Mouse (Mus musculus) MEL (cell line): Measurements from ENCODE around the gene Shb. TPM values are rescaled to one million over a fixed set of nuclear protein-coding genes. Genes with fewer than 3 reads are reported as not detected.

Experiments
- DNase-seq: peaks from one replicate; pipeline ENCODE4 v3.0.0; 2011; ENCODE audit warnings: low read depth, low spot score
- H3K27ac ChIP-seq: 2 replicates; pipeline ENCODE4 v1.5.1; 2012; ENCODE audit warnings: low read depth, mild to moderate bottlenecking, control low read depth, low read length, moderate library complexity; ENCODE audit not compliant: control insufficient read depth
- H3K27me3 ChIP-seq, 2 experiments: fragments of 150-350 bp in 1 of 2; sonication (generic) in 1 of 2; 2 replicates each; pipeline ENCODE4 v1.6.1; 2012; ENCODE audit warnings: low read length in 2 of 2, mild to moderate bottlenecking in 2 of 2, improper control_type of control experiment in 1 of 2, moderate library complexity in 1 of 2; ENCODE audit not compliant: insufficient read depth in 2 of 2, control insufficient read depth in 1 of 2
- H3K36me3 ChIP-seq, 2 experiments: 2 replicates each; pipeline ENCODE4 v1.6.1; 2012 to 2014; ENCODE audit warnings: low read length in 2 of 2, improper control_type of control experiment in 1 of 2, inconsistent platforms in 1 of 2, mild to moderate bottlenecking in 1 of 2; ENCODE audit not compliant: insufficient read depth in 2 of 2, control insufficient read depth in 1 of 2
- H3K4me1 ChIP-seq, 2 experiments: fragments of 150-350 bp in 1 of 2; sonication (generic) in 1 of 2; 2 replicates each; pipeline ENCODE4 v1.6.1; 2012; ENCODE audit warnings: low read length in 2 of 2, improper control_type of control experiment in 1 of 2, mild to moderate bottlenecking in 1 of 2; ENCODE audit not compliant: insufficient read depth in 2 of 2, control insufficient read depth in 1 of 2
- H3K4me3 ChIP-seq, 2 experiments: fragments of 150-350 bp in 1 of 2; sonication (generic) in 1 of 2; 2 replicates each; pipeline ENCODE4 v1.5.1; 2012; ENCODE audit warnings: low read depth in 2 of 2, low read length in 2 of 2, mild to moderate bottlenecking in 2 of 2, moderate library complexity in 2 of 2, control low read depth in 1 of 2, improper control_type of control experiment in 1 of 2; ENCODE audit not compliant: control insufficient read depth in 1 of 2, insufficient read depth in 1 of 2
- H3K79me2 ChIP-seq: 2 replicates; pipeline ENCODE4 v1.6.1; 2012; ENCODE audit warnings: mild to moderate bottlenecking, low read length, moderate library complexity; ENCODE audit not compliant: control insufficient read depth, poor library complexity, insufficient read depth
- H3K9ac ChIP-seq: 2 replicates; pipeline ENCODE4 v1.6.1; 2012; ENCODE audit warnings: low read depth, mild to moderate bottlenecking, control low read depth, low read length, moderate library complexity; ENCODE audit not compliant: control insufficient read depth, poor library complexity, severe bottlenecking
- H3K9me3 ChIP-seq: fragments of 150-350 bp; sonication (generic); replicated peaks from 2 replicates; pipeline ENCODE4 v1.6.1; 2012; ENCODE audit warnings: mild to moderate bottlenecking, low read length, improper control_type of control experiment, moderate library complexity; ENCODE audit not compliant: insufficient read depth
- CHD1 ChIP-seq: IDR thresholded peaks from 2 replicates; pipeline ENCODE4 v1.6.1; 2012; ENCODE audit warnings: low read depth, mild to moderate bottlenecking, inconsistent platforms, low read length, improper control_type of control experiment
- CHD2 ChIP-seq: IDR thresholded peaks from 2 replicates; pipeline ENCODE4 v1.6.1; 2011; ENCODE audit warnings: low read length, improper control_type of control experiment
- CTCF ChIP-seq, 3 experiments: IDR thresholded peaks in 2 of 3; conservative IDR thresholded peaks in 1 of 3; 2 replicates each; pipeline ENCODE4 v1.5.1; 2011 to 2012; ENCODE audit warnings: low read length in 3 of 3, low read depth in 2 of 3, mild to moderate bottlenecking in 2 of 3, improper control_type of control experiment in 1 of 3, inconsistent platforms in 1 of 3, mixed read lengths in 1 of 3, moderate library complexity in 1 of 3; ENCODE audit not compliant: control insufficient read depth in 1 of 3, insufficient read depth in 1 of 3, poor library complexity in 1 of 3, severe bottlenecking in 1 of 3
- E2F4 ChIP-seq: IDR thresholded peaks from 2 replicates; pipeline ENCODE4 v1.6.1; 2011; ENCODE audit warnings: low read depth, low read length, improper control_type of control experiment, borderline replicate concordance
- ELF1 ChIP-seq: IDR thresholded peaks from 2 replicates; pipeline ENCODE4 v1.6.1; 2014; ENCODE audit warnings: low read depth, mild to moderate bottlenecking, inconsistent platforms, low read length, improper control_type of control experiment, moderate library complexity
- ETS1 ChIP-seq: IDR thresholded peaks from 2 replicates; pipeline ENCODE4 v1.6.1; 2012; ENCODE audit warnings: low read depth, mild to moderate bottlenecking, inconsistent platforms, low read length, improper control_type of control experiment, moderate library complexity
- GABPA ChIP-seq: IDR thresholded peaks from 2 replicates; pipeline ENCODE4 v1.6.1; 2012; ENCODE audit warnings: low read depth, mild to moderate bottlenecking, inconsistent platforms, low read length, improper control_type of control experiment, moderate library complexity
- GATA1 ChIP-seq: IDR thresholded peaks from 2 replicates; pipeline ENCODE4 v1.6.1; 2011; ENCODE audit warnings: low read depth, low read length, improper control_type of control experiment
- KAT2A ChIP-seq: conservative IDR thresholded peaks from 2 replicates; pipeline ENCODE4 v1.6.1; 2012; ENCODE audit warnings: low read depth, low read length, improper control_type of control experiment, inconsistent platforms
- MAFK ChIP-seq: IDR thresholded peaks from 2 replicates; pipeline ENCODE4 v1.6.1; 2011; ENCODE audit warnings: low read depth, mild to moderate bottlenecking, low read length, improper control_type of control experiment, borderline replicate concordance
- MAZ ChIP-seq: IDR thresholded peaks from 2 replicates; pipeline ENCODE4 v1.6.1; 2012; ENCODE audit warnings: low read depth, mild to moderate bottlenecking, inconsistent platforms, low read length, improper control_type of control experiment
- MXI1 ChIP-seq: IDR thresholded peaks from 2 replicates; pipeline ENCODE4 v1.6.1; 2011; ENCODE audit warnings: mild to moderate bottlenecking, low read depth, low read length, improper control_type of control experiment
- NELFE ChIP-seq: IDR thresholded peaks from 2 replicates; pipeline ENCODE4 v1.6.1; 2011; ENCODE audit warnings: low read depth, low read length, improper control_type of control experiment
- POLR2A ChIP-seq, 2 experiments: IDR thresholded peaks; 2 replicates each; pipeline ENCODE4 v1.6.1; 2011 to 2012; ENCODE audit warnings: low read length in 2 of 2, mild to moderate bottlenecking in 2 of 2, control low read depth in 1 of 2, improper control_type of control experiment in 1 of 2, low read depth in 1 of 2, moderate library complexity in 1 of 2; ENCODE audit not compliant: control insufficient read depth in 1 of 2, insufficient read depth in 1 of 2, poor library complexity in 1 of 2
- POLR2AphosphoS2 ChIP-seq: IDR thresholded peaks from 2 replicates; pipeline ENCODE4 v1.6.1; 2011; ENCODE audit warnings: low read length, improper control_type of control experiment
- RAD21 ChIP-seq: IDR thresholded peaks from 2 replicates; pipeline ENCODE4 v1.6.1; 2011; ENCODE audit warnings: mild to moderate bottlenecking, low read depth, low read length, improper control_type of control experiment
- SIN3A ChIP-seq: IDR thresholded peaks from 2 replicates; pipeline ENCODE4 v1.6.1; 2012; ENCODE audit warnings: low read length, improper control_type of control experiment, inconsistent platforms
- TCF12 ChIP-seq: IDR thresholded peaks from 2 replicates; pipeline ENCODE4 v1.6.1; 2014; ENCODE audit warnings: low read depth, mild to moderate bottlenecking, inconsistent platforms, low read length, improper control_type of control experiment, moderate library complexity
- UBTF ChIP-seq: IDR thresholded peaks from 2 replicates; pipeline ENCODE4 v1.6.1; 2012; ENCODE audit warnings: low read depth, mild to moderate bottlenecking, inconsistent platforms, low read length, improper control_type of control experiment, moderate library complexity, borderline replicate concordance; ENCODE audit not compliant: insufficient read depth
- USF2 ChIP-seq, 2 experiments: IDR thresholded peaks; 2 replicates each; pipeline ENCODE4 v1.6.1; 2011 to 2012; ENCODE audit warnings: improper control_type of control experiment in 2 of 2, low read length in 2 of 2, borderline replicate concordance in 1 of 2, inconsistent platforms in 1 of 2, low read depth in 1 of 2, mild to moderate bottlenecking in 1 of 2; ENCODE audit not compliant: insufficient read depth in 1 of 2
- ZNF384 ChIP-seq: IDR thresholded peaks from 2 replicates; pipeline ENCODE4 v1.6.1; 2012; ENCODE audit warnings: low read depth, mild to moderate bottlenecking, inconsistent platforms, low read length, improper control_type of control experiment
- polyA plus RNA-seq, 2 experiments: library from polyadenylated mRNA; stranded (reverse) in 1 of 2; unstranded in 1 of 2; fragments of >175 nt in 1 of 2; fragments of >200 nt in 1 of 2; gene quantifications; 2 replicates each; pipeline versions ENCODE4 v1.2.1 to v1.2.4; 2012; ENCODE audit warnings: low replicate concordance in 2 of 2, low read depth in 1 of 2; ENCODE audit not compliant: insufficient read length in 2 of 2, insufficient read depth in 1 of 2, missing spikeins in 1 of 2
- total RNA-seq: library from RNA; depleted of rRNA; stranded (reverse); fragments of 300-350 nt; gene quantifications from 2 replicates; pipeline ENCODE4 v1.2.3, GENCODE M21; 2012

The Shb gene
- total and polyA plus RNA-seq, 3 experiments = 5.2 to 13.9 TPM; not detected in 1

DNA sequence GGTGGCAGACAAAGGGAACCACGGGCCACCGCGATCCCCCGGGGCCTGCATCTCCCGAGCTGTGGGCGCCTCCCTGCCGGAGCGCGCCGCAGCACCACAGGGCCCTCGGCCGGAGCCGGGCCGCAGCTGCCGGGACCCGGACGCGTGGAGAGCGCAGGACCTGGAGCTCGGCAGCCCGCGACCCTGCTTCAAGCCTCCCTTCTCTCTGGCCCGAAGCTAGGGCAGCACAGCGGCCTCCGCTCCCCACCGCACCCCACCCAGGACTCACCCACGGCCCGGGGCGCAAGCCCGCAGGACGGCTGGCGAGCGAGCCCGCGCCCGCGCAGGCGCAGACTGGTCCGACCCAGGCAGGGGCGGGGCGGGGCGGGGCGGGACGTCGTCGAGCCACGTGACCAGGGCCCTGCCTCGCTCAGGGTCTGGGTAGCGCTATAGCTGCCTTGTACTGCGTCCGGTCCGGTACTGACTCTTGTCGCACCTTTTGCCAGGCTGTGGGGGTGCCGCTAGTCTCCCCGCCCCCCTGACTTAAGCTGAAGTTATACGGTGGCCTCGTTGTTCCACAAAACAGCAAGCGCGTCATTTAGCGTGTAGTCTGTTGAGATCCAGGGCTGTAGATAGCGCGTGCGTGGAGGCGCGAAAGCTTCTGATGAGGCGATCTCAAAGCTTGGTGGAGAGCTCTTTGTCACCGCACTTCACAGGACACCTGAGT lies 123.7 kb downstream of the Shb start, which contains the start of gene Slc25a51 (continued):
- TF ChIP-seq MAFK = no peak
- no peak for TF ChIP-seq CTCF (IDR thresholded peaks at IDR 0.05 in 2 of 3, conservative IDR thresholded peaks at IDR 0.05 in 1 of 3; ENCODE audit: control insufficient read depth in 1 of 3, insufficient read depth in 1 of 3, low read depth in 2 of 3, low read length in 3 of 3, poor library complexity in 1 of 3, severe bottlenecking in 1 of 3)
- peak; percentile 79 to 92 for TF ChIP-seq POLR2A (IDR thresholded peaks at IDR 0.05; ENCODE audit: control insufficient read depth in 1 of 2, insufficient read depth in 1 of 2, low read depth in 1 of 2, low read length in 2 of 2, poor library complexity in 1 of 2)
- TF ChIP-seq KAT2A = peak; percentile 57; the same call in 1 of the 2 replicates
- TF ChIP-seq MXI1 = peak; percentile 80
- TF ChIP-seq E2F4 = peak; percentile 84; the same call in 1 of the 2 replicates
- TF ChIP-seq POLR2AphosphoS2 = peak; percentile 66; the same call in 1 of the 2 replicates
- no peak for TF ChIP-seq GABPA
- peak in 1 of 2 experiments; percentile 68; a peak in 2 of 4 replicates for TF ChIP-seq USF2 (IDR thresholded peaks at IDR 0.05; ENCODE audit: borderline replicate concordance in 1 of 2, insufficient read depth in 1 of 2, low read depth in 1 of 2, low read length in 2 of 2)
- TF ChIP-seq CHD2 = no peak
- TF ChIP-seq SIN3A = peak; percentile 96
- no peak; the same call in 1 of the 2 replicates for TF ChIP-seq ELF1
- TF ChIP-seq NELFE = peak; percentile 94

DNA sequence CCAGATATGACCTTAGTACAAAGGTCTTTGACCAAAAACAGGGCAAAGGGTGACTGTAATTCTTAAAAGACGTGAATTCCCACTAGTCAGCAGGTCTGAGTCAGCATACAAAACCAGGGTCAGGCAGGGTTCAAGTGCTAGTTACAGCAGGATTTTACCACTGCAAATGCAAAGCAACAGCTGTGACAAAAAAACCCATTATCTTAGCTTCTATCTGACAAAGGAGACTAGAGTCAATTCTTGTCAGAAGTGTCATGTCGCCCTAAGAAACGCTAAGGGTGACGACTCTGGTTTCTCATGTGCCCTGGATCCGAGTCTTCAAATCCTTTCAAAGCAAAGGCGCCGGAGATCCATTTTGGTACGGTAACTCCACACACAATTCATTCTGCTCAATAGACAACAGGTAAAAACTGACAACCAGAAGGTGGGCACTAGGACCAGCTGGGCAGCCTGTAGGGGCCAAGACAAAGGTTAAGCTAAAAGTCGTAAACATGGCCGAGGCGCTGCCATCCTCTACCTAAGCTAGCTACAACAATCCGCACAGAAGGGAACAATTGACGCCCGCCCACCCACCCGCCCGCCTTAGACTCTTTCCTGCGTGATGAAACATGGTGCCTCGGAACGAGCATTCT lies 124.5 kb downstream of the Shb start:
- Histone ChIP-seq H3K36me3 (peaks cover 3 to 31% of the 10 kb centered on the region in 2 experiments; a peak in 3 of 4 replicates), H3K27ac (peak overlapping the region; percentile 79), H3K27me3 (no peaks in the 10 kb centered on the region), H3K9me3 (no peaks in the 10 kb centered on the region), H3K4me3 (peak overlapping the region; percentile 74 to 79), H3K79me2 (peaks cover 21% of the 10 kb centered on the region), H3K9ac (peak overlapping the region; percentile 86), H3K4me1 (peaks cover 10 to 29% of the 10 kb centered on the region in 2 experiments)
- no peak for DNase-seq
- TF ChIP-seq MAFK (0 out of 2 replicates have a peak, but pooled peaks have one; percentile 36), CHD1 (peak; percentile 49; the same call in 1 of the 2 replicates), ZNF384 (peak; percentile 31; the same call in 1 of the 2 replicates), MAZ (no peak), RAD21 (no peak), GATA1 (peak; percentile 26; the same call in 1 of the 2 replicates), POLR2A (IDR thresholded peaks at IDR 0.05; ENCODE audit: control insufficient read depth in 1 of 2, insufficient read depth in 1 of 2, low read depth in 1 of 2, low read length in 2 of 2, poor library complexity in 1 of 2) (no peak; a peak in 1 of 4 replicates), ETS1 (peak; percentile 88), TCF12 (0 out of 2 replicates have a peak, but pooled peaks have one; percentile 7), GABPA (no peak), UBTF (no peak)
